7 mouse cellular contexts compared by ENCODE assay signal in genomic region chr5:108000776-108001548, GRCm38 (mm10). TPM values are rescaled to one million over a fixed set of nuclear protein-coding genes. Genes with fewer than 3 reads are reported as not detected.
DNase-seq lines count a peak whose midpoint lies in the region; ATAC-seq lines count a peak whose summit lies in the region.

No protein-coding gene starts in this region.

- DNase-seq in cerebellum, postnatal 14 days = peak; percentile 62 to 68
- DNase-seq in gastrocnemius, adult 18-20 months (ENCODE audit: low spot score) = peak; percentile 62
- DNase-seq in left cerebral cortex, postnatal 14 days (ENCODE audit: low spot score in 2 of 2) = peak; percentile 42 to 51
- peak; percentile 55 for DNase-seq in right cerebral cortex, postnatal 25 days

- intact Hi-C loops in left cerebral cortex, postnatal 14 days (cut with DNase I) = no loop called here

- peak; percentile 88 for ATAC-seq in activated CD4-positive, CD25-positive, alpha-beta regulatory T cell, adult 4 months
- ATAC-seq in inflammation-experienced regulatory T-cells, adult 6 months = peak; percentile 92
- ATAC-seq in megakaryocyte progenitor cell, adult 5-6 weeks (replicated peaks; ENCODE audit: poor library complexity) = peak; percentile 72

RNA-seq across cellular contexts. Expression of gene Fam69a, which starts 14.1 kb away (rescaled TPM):
- 10 to 100 TPM; 61.9 to 92.8 TPM for polyA plus RNA-seq in activated CD4-positive, CD25-positive, alpha-beta regulatory T cell, adult 4 months (2017; shearing (Covaris generic))
- total RNA-seq in gastrocnemius, adult 18-20 months (2021) = 10 to 100 TPM; 20.2 to 29.6 TPM
- polyA plus RNA-seq in inflammation-experienced regulatory T-cells, adult 6 months (2017; shearing (Covaris generic)) = 10 to 100 TPM; 68.5 to 100.0 (median 78.8) TPM
- 10 to 100 TPM; 42.3 to 47.3 TPM for total RNA-seq in left cerebral cortex, postnatal 14 days (2021)
- total RNA-seq in megakaryocyte progenitor cell, adult 5-6 weeks (2015) = 43.3 and 48.4 TPM in 2 replicates
- 16.2 and 27.8 TPM in 2 replicates for total RNA-seq in megakaryocyte progenitor cell, adult 5-6 weeks (2017)

Comparison
In these comparisons a context has a peak if more than half of its experiments do, and no peak if none do; other contexts are left out.
1. Peak in every context shown above with its lines: DNase-seq and ATAC-seq.